Mouse (Mus musculus): ENCODE data around the gene Sox13. TPM values are rescaled to one million over a fixed set of nuclear protein-coding genes. Genes with fewer than 3 reads are reported as not detected.

Gene Sox13
- polyA plus RNA-seq, 1 experiment from 2014 or later, result 5.2 TPM

GRCm38 (mm10) chr1:133370352-133370751 is 53.8 kb downstream of the Sox13 start:
- Histone ChIP-seq H3K4me2 (ENCODE audit: low read depth, low read length) (no peak overlapping the region), H3K9me3 (replicated peaks; ENCODE audit: control insufficient read depth, low read length) (no peaks in the 10 kb centered on the region), H3K36me3 (ENCODE audit: control insufficient read depth, insufficient read depth, low read length) (no peaks in the 10 kb centered on the region), H3K4me3 (replicated peaks; ENCODE audit: low read length) (no peak overlapping the region), H3K9ac (ENCODE audit: low read length) (no peak overlapping the region), H3K27me3 (ENCODE audit: control insufficient read depth, insufficient read depth, low read length) (no peaks in the 10 kb centered on the region), H3K27ac (ENCODE audit: low read length) (peak overlapping the region; percentile 68; the same call in 1 of the 2 replicates), H3K4me1 (ENCODE audit: control insufficient read depth, insufficient read depth, low read length) (peaks cover 17% of the 10 kb centered on the region)
- ATAC-seq (ENCODE audit: insufficient read depth, low FRiP score), result no peak; the same call in 1 of the 2 replicates
- 49% methylated on average over 4 of the region's 4 CpGs for WGBS

GRCm38 (mm10) chr1:133368644-133369043 is 55.5 kb downstream of the Sox13 start:
- no peaks in the 10 kb centered on the region for H3K36me3 ChIP-seq (ENCODE audit: control insufficient read depth, insufficient read depth, low read length)
- peaks cover 22% of the 10 kb centered on the region for H3K4me1 ChIP-seq (ENCODE audit: control insufficient read depth, insufficient read depth, low read length)
- 65% methylated on average over 10 of the region's 10 CpGs for WGBS
- H3K9ac ChIP-seq (ENCODE audit: low read length), result no peak overlapping the region
- no peak overlapping the region for H3K4me2 ChIP-seq (ENCODE audit: low read depth, low read length)
- peak overlapping the region; percentile 16; the same call in 1 of the 2 replicates for H3K27ac ChIP-seq (ENCODE audit: low read length)
- no peak overlapping the region for H3K4me3 ChIP-seq (replicated peaks; ENCODE audit: low read length)
- peaks cover 7% of the 10 kb centered on the region; the same call in 1 of the 2 replicates for H3K27me3 ChIP-seq (ENCODE audit: control insufficient read depth, insufficient read depth, low read length)
- no peak for ATAC-seq (ENCODE audit: insufficient read depth, low FRiP score)
- no peaks in the 10 kb centered on the region for H3K9me3 ChIP-seq (replicated peaks; ENCODE audit: control insufficient read depth, low read length)

DNA sequence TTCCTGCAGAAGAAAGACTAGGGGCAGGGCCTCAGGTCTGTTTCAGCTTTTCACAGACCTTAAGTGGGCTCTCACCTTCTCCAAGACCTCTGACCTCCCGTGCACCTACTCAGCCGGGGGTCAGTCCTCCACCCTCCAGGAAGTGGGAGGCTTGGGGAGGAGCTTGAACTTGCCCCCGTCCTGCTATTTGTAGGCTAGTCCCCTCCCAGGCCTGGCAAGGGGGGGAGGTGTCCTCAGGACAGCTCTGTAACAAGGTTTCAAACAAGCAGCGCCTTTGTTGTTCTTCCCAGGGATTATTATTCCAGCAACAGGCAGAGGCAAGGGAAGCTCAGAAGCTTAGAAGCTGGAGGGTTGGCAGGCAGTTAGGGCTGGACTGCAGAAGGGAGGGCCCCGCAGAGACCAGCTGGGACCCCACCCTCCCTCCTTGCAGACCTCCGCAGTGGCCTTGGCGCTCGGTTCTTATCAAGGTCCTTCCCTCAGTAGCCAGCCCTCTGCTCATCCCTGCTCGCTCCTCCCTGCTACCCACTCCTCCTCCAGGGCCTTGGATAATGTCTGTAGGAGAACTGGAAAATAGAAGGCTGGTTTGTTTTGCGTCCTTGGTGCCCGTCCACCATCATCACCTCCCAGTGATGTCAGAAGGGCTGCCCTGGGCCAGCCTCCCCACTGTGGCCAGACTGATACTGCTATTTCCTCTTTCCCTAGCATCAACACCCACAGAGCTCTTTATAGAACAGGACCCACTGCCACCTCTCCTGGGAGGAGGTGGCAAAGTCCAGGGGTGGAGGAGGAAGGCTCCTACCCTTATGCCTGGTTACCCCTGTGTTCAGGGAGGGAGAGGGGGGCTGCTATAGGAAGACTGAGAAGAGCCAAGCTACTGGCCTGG is 56.3 kb downstream of the Sox13 start:
- Histone ChIP-seq H3K4me2 (ENCODE audit: low read depth, low read length) (no peak overlapping the region), H3K9ac (ENCODE audit: low read length) (peak overlapping the region; percentile 20; the same call in 1 of the 2 replicates), H3K27ac (ENCODE audit: low read length) (peak overlapping the region; percentile 11; the same call in 1 of the 2 replicates), H3K4me1 (ENCODE audit: control insufficient read depth, insufficient read depth, low read length) (peaks cover 22% of the 10 kb centered on the region), H3K4me3 (replicated peaks; ENCODE audit: low read length) (no peak overlapping the region), H3K9me3 (replicated peaks; ENCODE audit: control insufficient read depth, low read length) (no peaks in the 10 kb centered on the region), H3K27me3 (ENCODE audit: control insufficient read depth, insufficient read depth, low read length) (peaks cover 7% of the 10 kb centered on the region; the same call in 1 of the 2 replicates), H3K36me3 (ENCODE audit: control insufficient read depth, insufficient read depth, low read length) (no peaks in the 10 kb centered on the region)
- WGBS, result 18% methylated on average over 11 of the region's 11 CpGs
- no peak for ATAC-seq (ENCODE audit: insufficient read depth, low FRiP score)

DNA sequence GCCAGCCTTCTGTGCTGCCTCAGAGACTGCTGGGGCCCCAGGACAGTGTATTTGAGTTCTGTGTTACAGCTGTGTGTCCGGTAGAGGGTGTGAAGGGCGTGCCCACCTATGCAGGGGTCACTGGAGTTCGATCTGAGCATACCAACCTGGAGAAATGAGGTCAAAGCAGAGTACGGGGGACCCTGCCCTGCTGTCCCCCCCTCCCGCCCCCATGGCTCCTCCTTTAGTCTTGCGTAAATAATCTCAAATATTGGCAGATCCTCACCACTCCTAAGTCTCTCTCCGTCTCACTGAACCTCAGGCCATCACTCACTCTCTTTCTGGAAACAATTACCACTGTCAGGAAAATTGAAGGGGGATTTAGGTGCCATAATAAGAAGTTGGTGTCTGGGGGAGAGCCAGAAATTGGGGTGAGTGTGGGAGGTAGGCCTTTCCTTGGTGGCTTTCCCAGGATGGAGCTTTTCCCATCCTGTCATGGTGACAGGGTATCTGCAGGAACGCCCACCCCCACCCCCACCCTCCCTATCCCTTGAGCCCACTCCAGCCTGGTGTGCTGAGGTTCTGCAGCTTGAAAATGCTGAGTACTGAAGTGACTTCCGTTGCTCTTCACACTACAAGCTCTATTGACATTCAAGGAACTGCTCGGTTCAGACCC is 57.1 kb downstream of the Sox13 start:
- Histone ChIP-seq H3K9ac (ENCODE audit: low read length) (0 out of 2 replicates have a peak overlapping the region, but pooled peaks have one; percentile 3), H3K4me2 (ENCODE audit: low read depth, low read length) (no peak overlapping the region), H3K27me3 (ENCODE audit: control insufficient read depth, insufficient read depth, low read length) (peaks cover 7% of the 10 kb centered on the region; the same call in 1 of the 2 replicates), H3K9me3 (replicated peaks; ENCODE audit: control insufficient read depth, low read length) (no peaks in the 10 kb centered on the region), H3K36me3 (ENCODE audit: control insufficient read depth, insufficient read depth, low read length) (no peaks in the 10 kb centered on the region), H3K27ac (ENCODE audit: low read length) (0 out of 2 replicates have a peak overlapping the region, but pooled peaks have one; percentile 11), H3K4me3 (replicated peaks; ENCODE audit: low read length) (no peak overlapping the region), H3K4me1 (ENCODE audit: control insufficient read depth, insufficient read depth, low read length) (peaks cover 22% of the 10 kb centered on the region)
- WGBS, result 28% methylated on average over 10 of the region's 10 CpGs
- no peak for ATAC-seq (ENCODE audit: insufficient read depth, low FRiP score)

GRCm38 (mm10) chr1:133364890-133365289 is 59.3 kb downstream of the Sox13 start:
- H3K36me3 ChIP-seq (ENCODE audit: control insufficient read depth, insufficient read depth, low read length), result no peaks in the 10 kb centered on the region
- no peak overlapping the region for H3K4me2 ChIP-seq (ENCODE audit: low read depth, low read length)
- WGBS, result 49% methylated on average over 2 of the region's 2 CpGs
- peaks cover 22% of the 10 kb centered on the region for H3K4me1 ChIP-seq (ENCODE audit: control insufficient read depth, insufficient read depth, low read length)
- no peaks in the 10 kb centered on the region for H3K9me3 ChIP-seq (replicated peaks; ENCODE audit: control insufficient read depth, low read length)
- H3K27ac ChIP-seq (ENCODE audit: low read length), result no peak overlapping the region
- H3K27me3 ChIP-seq (ENCODE audit: control insufficient read depth, insufficient read depth, low read length), result peaks cover 7% of the 10 kb centered on the region; the same call in 1 of the 2 replicates
- H3K9ac ChIP-seq (ENCODE audit: low read length), result no peak overlapping the region
- H3K4me3 ChIP-seq (replicated peaks; ENCODE audit: low read length), result no peak overlapping the region
- no peak for ATAC-seq (ENCODE audit: insufficient read depth, low FRiP score)

DNA sequence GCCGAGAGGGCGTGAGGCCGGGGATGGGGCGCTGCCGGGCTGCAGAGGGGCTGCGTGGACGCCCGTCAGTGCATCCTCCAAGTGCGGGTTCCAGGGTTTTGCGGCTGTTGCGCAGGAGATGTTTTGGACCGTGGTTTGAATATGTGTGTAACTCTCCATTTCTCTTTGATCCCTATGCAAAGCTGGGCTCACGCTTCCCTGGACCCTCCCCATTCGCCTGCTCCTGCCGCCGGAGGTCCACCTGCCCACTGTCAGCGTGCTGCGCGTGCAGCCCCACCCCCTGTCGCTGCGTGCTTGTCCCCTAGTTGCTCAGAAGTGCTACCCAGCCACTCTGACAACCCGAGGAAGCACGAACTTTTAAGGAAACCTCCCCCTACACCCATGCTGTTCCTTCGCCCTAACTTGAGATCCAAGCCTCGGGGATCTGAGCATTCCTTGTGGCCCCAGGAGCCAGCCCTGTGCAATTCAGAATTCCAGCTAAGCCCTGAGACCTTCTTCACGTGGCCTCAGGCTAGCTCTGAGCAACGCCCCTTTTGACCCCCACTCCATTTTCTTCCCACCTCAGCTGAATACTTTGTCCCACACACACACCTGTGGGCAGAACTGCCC is 60.1 kb downstream of the Sox13 start:
- peaks cover 7% of the 10 kb centered on the region; the same call in 1 of the 2 replicates for H3K27me3 ChIP-seq (ENCODE audit: control insufficient read depth, insufficient read depth, low read length)
- peaks cover 22% of the 10 kb centered on the region for H3K4me1 ChIP-seq (ENCODE audit: control insufficient read depth, insufficient read depth, low read length)
- H3K4me2 ChIP-seq (ENCODE audit: low read depth, low read length), result peak overlapping the region; percentile 98
- no peak for ATAC-seq (ENCODE audit: insufficient read depth, low FRiP score)
- H3K9me3 ChIP-seq (replicated peaks; ENCODE audit: control insufficient read depth, low read length), result no peaks in the 10 kb centered on the region
- H3K4me3 ChIP-seq (replicated peaks; ENCODE audit: low read length), result peak overlapping the region; percentile 60
- 5% methylated on average over 27 of the region's 27 CpGs for WGBS
- peak overlapping the region; percentile 75 for H3K9ac ChIP-seq (ENCODE audit: low read length)
- H3K36me3 ChIP-seq (ENCODE audit: control insufficient read depth, insufficient read depth, low read length), result no peaks in the 10 kb centered on the region
- H3K27ac ChIP-seq (ENCODE audit: low read length), result no peak overlapping the region

DNA sequence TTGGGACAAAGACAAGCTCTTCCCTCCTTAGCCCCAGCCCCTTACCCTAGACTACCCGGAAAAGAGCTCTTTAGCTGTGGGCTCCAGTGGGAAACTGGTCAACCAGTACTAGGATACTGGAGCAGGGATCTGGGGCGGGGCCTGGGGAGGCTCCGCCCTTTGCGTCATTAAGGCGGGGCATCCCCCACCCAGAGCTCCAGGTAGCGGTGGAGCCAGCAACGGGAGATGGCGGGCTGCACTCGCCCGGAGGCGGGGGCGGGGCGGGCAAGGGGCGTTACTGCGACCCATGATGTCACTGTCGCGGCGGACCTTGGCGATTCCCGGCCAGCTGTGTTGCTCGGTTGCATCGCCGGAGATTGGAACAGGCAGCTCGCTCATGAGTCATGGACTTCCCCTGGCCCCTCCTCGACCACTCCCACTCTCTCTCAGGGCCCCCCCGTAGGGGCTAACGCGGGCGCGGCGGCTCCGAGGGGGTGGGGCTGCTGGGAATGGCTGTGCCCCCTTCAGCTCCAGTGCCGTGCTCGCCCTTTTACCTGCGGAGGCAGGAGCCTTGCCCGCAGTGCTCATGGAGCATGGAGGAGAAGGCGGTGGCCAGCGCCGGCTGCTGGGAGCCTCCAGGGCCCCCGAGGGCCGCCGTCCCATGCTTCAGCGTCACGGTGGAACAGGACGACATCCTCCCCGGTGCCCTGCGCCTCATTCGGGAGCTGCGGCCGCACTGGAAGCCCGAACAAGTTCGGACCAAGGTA is 60.7 kb downstream of the Sox13 start, which contains the start of gene Etnk2:
Gene Etnk2, plus strand, starts transcription at position 297 of the 746 bp plus-strand sequence.
- peaks cover 7% of the 10 kb centered on the region; the same call in 1 of the 2 replicates for H3K27me3 ChIP-seq (ENCODE audit: control insufficient read depth, insufficient read depth, low read length)
- peak within 1 kb of the TSS; percentile 75 for H3K9ac ChIP-seq (ENCODE audit: low read length)
- ATAC-seq (ENCODE audit: insufficient read depth, low FRiP score), result peak; percentile 77
- H3K4me2 ChIP-seq (ENCODE audit: low read depth, low read length), result peak within 1 kb of the TSS; percentile 98
- WGBS, result under 1% methylated on average over 52 of the region's 52 CpGs
- H3K4me3 ChIP-seq (replicated peaks; ENCODE audit: low read length), result peak within 1 kb of the TSS; percentile 60
- no peaks in the 10 kb centered on the region for H3K9me3 ChIP-seq (replicated peaks; ENCODE audit: control insufficient read depth, low read length)
- H3K27ac ChIP-seq (ENCODE audit: low read length), result no peak within 1 kb of the TSS
- peaks cover 22% of the 10 kb centered on the region for H3K4me1 ChIP-seq (ENCODE audit: control insufficient read depth, insufficient read depth, low read length)
- no peaks in the 10 kb centered on the region for H3K36me3 ChIP-seq (ENCODE audit: control insufficient read depth, insufficient read depth, low read length)

DNA sequence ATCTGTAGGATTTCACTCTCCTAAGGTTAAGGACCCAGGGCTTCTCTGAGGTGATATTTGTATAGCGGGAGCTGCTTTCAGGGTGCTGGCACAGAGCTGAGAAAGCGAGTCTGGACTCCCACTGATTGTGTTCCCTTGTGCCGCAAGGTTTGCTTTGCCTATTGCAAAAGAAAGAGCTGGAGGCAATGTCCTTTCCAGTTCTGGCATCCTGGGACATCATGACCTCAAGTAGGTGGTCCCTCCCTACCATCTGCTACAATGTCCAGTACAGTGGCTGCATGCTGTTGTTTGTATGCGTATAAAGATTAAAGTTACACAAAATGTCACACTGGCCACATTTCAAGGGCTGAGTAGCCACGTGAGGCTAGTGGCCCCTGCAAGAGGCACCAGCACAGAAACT is 62.1 kb downstream of the Sox13 start:
- ATAC-seq (ENCODE audit: insufficient read depth, low FRiP score), result no peak
- Histone ChIP-seq H3K9ac (ENCODE audit: low read length) (no peak overlapping the region), H3K27ac (ENCODE audit: low read length) (no peak overlapping the region), H3K4me1 (ENCODE audit: control insufficient read depth, insufficient read depth, low read length) (peaks cover 10% of the 10 kb centered on the region), H3K4me3 (replicated peaks; ENCODE audit: low read length) (no peak overlapping the region), H3K9me3 (replicated peaks; ENCODE audit: control insufficient read depth, low read length) (no peaks in the 10 kb centered on the region), H3K4me2 (ENCODE audit: low read depth, low read length) (no peak overlapping the region), H3K27me3 (ENCODE audit: control insufficient read depth, insufficient read depth, low read length) (peaks cover 7% of the 10 kb centered on the region; the same call in 1 of the 2 replicates), H3K36me3 (ENCODE audit: control insufficient read depth, insufficient read depth, low read length) (no peaks in the 10 kb centered on the region)
- WGBS, result 86% methylated on average over 5 of the region's 5 CpGs

Measured in stomach, embryonic 16.5 days (tissue).